Comparison of ENCODE assay signal across 1 mouse cellular context in the genomic region with DNA sequence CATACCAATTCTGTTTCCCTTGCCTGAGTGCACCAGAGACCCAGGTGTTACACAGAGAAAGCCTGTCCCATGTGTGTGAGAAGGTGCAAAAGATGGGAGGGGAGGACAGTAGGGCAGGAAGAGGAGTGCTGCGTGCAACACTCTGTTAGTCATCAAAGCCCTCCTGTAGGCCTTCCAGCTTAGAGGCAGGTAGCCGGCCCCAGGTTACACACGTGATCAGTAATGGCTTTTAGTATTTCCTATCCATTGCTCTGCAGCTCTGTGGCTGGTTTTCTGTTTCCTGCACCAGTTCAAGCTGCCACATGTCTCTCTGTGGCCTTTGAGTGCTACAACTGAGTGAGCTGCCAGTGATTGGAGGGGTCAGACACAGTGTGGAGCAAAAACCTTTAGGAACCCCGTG.
A peak's percentile ranks its signal among the peaks of the same experiment; 100 is the strongest.
TF ChIP-seq lines count a peak whose summit lies in the region.

No protein-coding gene starts in this region.

TF ChIP-seq in CH12.LX, 34 proteins besides CTCF, POLR2A, EP300 and RAD21:
- no peak for TF ChIP-seq JUN (IDR thresholded peaks at IDR 0.05; ENCODE audit: insufficient read depth, low read depth, low read length)
- TF ChIP-seq CHD1 (IDR thresholded peaks at IDR 0.05; ENCODE audit: low read depth, low read length) = no peak
- TF ChIP-seq MAFK (IDR thresholded peaks at IDR 0.05; ENCODE audit: insufficient replicate concordance, low read length) = no peak
- peak; percentile 20 for TF ChIP-seq USF1 (IDR thresholded peaks at IDR 0.05; ENCODE audit: low read depth, low read length)
- TF ChIP-seq TBP (conservative IDR thresholded peaks at IDR 0.05; ENCODE audit: low read depth, low read length) = no peak
- TF ChIP-seq KAT2A (IDR thresholded peaks at IDR 0.05; ENCODE audit: insufficient replicate concordance, low read length) = no peak
- TF ChIP-seq ZKSCAN1 (IDR thresholded peaks at IDR 0.05; ENCODE audit: borderline replicate concordance, low read depth, low read length) = no peak
- TF ChIP-seq MAX (IDR thresholded peaks at IDR 0.05; ENCODE audit: low read length) = peak; percentile 45; the same call in 1 of the 2 replicates
- no peak for TF ChIP-seq NRF1 (IDR thresholded peaks at IDR 0.05; ENCODE audit: low read depth, low read length)
- no peak for TF ChIP-seq MXI1 (IDR thresholded peaks at IDR 0.05; ENCODE audit: low read depth, low read length)
- TF ChIP-seq ETS1 (conservative IDR thresholded peaks at IDR 0.05; ENCODE audit: low read depth, low read length) = 0 out of 2 replicates have a peak, but pooled peaks have one; percentile 25
- TF ChIP-seq HCFC1 (IDR thresholded peaks at IDR 0.05; ENCODE audit: low read depth, low read length) = no peak
- TF ChIP-seq POLR2AphosphoS2 (IDR thresholded peaks at IDR 0.05; ENCODE audit: low read depth, low read length) = no peak
- TF ChIP-seq SIN3A (IDR thresholded peaks at IDR 0.05; ENCODE audit: low read length) = no peak
- TF ChIP-seq MEF2A (IDR thresholded peaks at IDR 0.05; ENCODE audit: borderline replicate concordance, low read depth, low read length) = no peak
- peak; percentile 37 for TF ChIP-seq USF2 (conservative IDR thresholded peaks at IDR 0.05; ENCODE audit: low read depth, low read length)
- TF ChIP-seq JUND (conservative IDR thresholded peaks at IDR 0.05; ENCODE audit: low read depth, low read length) = no peak
- TF ChIP-seq ELF1 (IDR thresholded peaks at IDR 0.05; ENCODE audit: low read depth, low read length) = no peak
- TF ChIP-seq ZMIZ1 (IDR thresholded peaks at IDR 0.05; ENCODE audit: low read depth, low read length) = no peak
- TF ChIP-seq NELFE (IDR thresholded peaks at IDR 0.05; ENCODE audit: low read depth, low read length) = no peak
- no peak for TF ChIP-seq ZC3H11A (IDR thresholded peaks at IDR 0.05; ENCODE audit: low read depth, low read length)
- no peak for TF ChIP-seq PAX5 (IDR thresholded peaks at IDR 0.05; ENCODE audit: low read length)
- peak; percentile 64; the same call in 1 of the 2 replicates for TF ChIP-seq UBTF (IDR thresholded peaks at IDR 0.05; ENCODE audit: low read depth, low read length)
- no peak for TF ChIP-seq MYC (IDR thresholded peaks at IDR 0.05; ENCODE audit: low read depth, low read length)
- no peak for TF ChIP-seq RCOR1 (conservative IDR thresholded peaks at IDR 0.05; ENCODE audit: low read depth, low read length)
- no peak for TF ChIP-seq E2F4 (IDR thresholded peaks at IDR 0.05; ENCODE audit: insufficient replicate concordance, low read depth, low read length)
- TF ChIP-seq ZNF384 (IDR thresholded peaks at IDR 0.05; ENCODE audit: low read depth, low read length) = no peak
- peak; percentile 57 for TF ChIP-seq BHLHE40 (IDR thresholded peaks at IDR 0.05; ENCODE audit: low read depth, low read length)
- no peak for TF ChIP-seq TCF12 (IDR thresholded peaks at IDR 0.05; ENCODE audit: low read depth, low read length)
- TF ChIP-seq MAZ (IDR thresholded peaks at IDR 0.05; ENCODE audit: low read depth, low read length) = no peak
- TF ChIP-seq GABPA (IDR thresholded peaks at IDR 0.05; ENCODE audit: insufficient replicate concordance, low read depth, low read length) = no peak
- no peak for TF ChIP-seq CHD2 (IDR thresholded peaks at IDR 0.05; ENCODE audit: low read length)
- no peak for TF ChIP-seq SMC3 (IDR thresholded peaks at IDR 0.05; ENCODE audit: low read depth, low read length)
- TF ChIP-seq IRF4 (IDR thresholded peaks at IDR 0.05; ENCODE audit: low read depth, low read length) = no peak
